Mouse (Mus musculus) cerebellum, postnatal 36 days (tissue): ENCODE measurements at regions not wholly inside any gene's neighbourhood (a gene's known extent, or its start where the extent isn't known, plus 50 kb on each side); places are given as distances from the start of the nearest gene placed in this dataset.

ENCODE experiments used
- DNase-seq, 2 experiments: peaks; one replicate each; pipeline ENCODE4 v3.0.0; 2021 to 2022; ENCODE audit warnings: mixed read lengths in 2 of 2

DNA sequence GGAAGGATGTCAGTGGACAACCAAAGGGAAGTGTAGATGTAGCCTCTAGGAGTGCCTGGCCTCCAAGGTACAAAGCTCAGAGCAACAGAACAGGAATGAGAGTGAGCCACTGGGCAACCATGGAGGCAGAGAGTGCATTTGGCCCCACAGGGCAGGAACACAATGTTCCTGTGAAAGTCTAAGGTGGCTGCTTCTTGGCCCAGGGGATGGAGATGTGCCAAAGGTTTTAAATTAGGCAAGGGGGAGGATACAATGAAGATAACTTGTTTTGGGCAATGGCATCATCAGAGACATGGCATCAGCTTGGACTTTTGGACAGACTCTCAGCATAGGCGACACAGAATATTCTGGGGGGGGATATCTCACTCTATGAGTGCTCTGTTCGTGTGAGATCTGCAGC, 160.3 kb downstream of the En1 start:
- DNase-seq, result no peak

DNA sequence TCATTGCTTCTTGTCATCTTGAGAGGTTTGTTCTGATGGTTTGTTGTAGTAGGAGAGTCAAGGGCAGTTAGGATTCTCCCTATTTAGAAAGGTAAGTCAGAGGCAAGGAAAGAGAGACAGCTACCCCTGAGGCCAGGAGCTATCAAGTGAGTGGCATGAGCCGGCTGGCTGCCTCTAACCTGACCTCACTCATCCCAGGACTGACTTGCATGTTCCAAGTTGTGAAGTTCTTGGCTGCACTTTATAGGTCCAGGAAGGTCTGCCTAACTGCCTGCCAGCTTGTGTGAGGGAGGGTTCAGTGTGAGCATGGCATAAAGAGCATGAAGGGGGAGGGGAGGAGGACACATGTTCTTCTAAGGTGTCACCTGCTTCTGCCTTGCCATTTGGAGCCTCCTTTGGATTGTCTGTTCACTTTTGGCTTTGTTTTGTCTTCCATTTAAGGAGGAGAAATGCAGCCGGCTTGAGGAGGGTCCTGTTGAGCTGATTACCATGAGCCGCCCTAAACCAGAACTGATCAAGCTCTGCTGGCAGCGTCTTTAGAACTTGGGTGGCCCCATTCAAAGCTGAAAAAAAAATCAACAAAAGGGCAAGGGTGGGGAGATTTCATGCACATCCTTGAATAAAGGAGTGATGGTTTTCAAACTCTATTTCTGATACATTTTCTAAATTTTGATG, 160.8 kb downstream of the En1 start:
- DNase-seq, result no peak

DNA sequence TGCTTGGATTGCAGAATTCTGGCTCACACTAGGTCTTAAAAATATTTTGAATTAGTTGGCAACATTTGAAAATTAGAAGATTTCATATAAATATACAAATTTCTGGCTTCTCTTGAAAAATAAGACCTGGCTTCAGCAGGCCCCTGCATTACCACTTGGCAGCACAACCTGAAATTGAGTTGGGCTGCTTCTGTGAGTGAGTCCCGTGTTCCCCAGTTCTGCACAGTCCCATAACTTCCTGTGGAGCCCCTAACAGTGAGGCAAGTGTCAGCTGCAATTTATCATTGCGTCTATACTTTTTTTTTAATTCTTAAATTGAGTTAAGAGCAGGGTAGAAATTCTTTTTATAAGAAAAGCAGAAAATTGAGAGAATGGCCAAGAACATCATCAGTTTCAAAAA, 164.8 kb downstream of the En1 start:
- DNase-seq, result no peak

DNA sequence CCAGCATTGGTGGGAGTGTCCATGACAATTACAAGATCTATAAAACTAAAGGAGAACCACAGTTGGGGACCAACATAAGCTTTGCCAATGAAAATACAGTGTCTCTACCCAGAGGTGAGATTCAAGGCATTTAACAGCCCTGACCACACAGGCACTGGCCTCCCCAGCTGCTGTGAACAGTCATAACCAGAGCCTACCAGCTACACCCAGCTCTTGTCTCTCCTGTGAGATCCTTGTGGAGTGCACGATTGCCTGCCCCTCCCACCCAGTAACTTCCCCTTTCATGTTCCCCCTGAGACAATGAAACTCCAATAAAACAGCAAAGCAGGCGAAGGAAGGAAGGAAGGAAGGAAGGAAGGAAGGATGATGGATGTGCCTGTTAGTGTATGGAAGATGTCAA, 169.1 kb downstream of the En1 start:
- no peak for DNase-seq

DNA sequence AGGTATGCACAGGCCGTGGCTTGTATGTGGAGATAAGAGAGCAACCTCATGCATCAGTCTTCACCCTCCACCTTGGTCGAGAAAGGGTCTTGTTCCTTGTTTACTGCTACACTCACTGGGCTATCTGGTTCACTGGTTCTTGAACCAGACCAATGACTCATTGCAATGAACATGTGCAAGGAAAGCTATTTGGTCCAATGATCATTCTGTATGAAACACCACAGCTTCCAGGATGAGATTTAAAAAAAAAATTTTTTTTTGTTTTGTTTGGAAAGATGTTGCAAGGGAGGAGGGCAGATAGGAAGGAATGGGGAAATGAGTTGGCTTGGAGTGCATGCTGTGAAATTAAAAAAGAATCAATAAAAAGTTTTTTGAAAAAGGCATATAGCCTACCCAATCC, 174.7 kb downstream of the En1 start:
- DNase-seq, result no peak

DNA sequence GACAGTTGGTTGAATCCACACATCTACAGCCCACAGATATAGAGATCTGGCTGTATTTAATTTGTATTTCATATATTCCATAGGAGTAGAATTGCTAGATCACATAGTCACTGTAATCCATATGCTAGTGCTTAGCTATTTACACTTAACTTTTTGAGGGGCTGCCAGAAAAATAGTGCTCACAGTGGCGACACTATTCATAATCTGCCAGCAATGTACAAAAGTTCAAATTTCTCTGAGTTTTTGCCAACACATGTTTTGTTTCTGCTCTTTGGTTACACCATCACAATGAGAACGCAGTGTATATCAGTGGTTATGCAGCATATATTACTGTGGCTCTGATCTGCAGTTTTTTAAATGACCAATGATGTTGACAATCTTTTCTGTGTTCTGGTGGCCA, 175.2 kb downstream of the En1 start:
- no peak for DNase-seq

DNA sequence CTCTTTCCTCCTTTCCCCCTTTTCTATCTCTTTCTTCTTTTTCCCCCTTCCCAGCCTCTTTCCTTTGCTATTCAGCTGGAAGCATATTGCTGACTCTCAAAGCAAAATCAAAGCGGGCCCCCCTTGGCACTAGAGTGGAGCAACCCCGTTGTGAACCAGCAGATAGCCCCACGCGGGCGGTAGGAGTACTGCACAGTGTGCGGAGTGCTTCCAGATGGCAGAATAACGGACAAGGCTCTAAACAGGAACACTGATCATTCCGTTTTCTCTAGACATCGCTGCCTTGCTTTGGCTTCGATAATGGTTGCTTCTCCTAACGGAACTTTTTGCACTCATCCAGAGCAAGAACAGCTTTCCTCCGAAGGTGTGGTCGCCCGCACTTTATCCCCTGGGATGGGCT, 193.0 kb downstream of the En1 start:
- DNase-seq, result peak; percentile 24 to 26

DNA sequence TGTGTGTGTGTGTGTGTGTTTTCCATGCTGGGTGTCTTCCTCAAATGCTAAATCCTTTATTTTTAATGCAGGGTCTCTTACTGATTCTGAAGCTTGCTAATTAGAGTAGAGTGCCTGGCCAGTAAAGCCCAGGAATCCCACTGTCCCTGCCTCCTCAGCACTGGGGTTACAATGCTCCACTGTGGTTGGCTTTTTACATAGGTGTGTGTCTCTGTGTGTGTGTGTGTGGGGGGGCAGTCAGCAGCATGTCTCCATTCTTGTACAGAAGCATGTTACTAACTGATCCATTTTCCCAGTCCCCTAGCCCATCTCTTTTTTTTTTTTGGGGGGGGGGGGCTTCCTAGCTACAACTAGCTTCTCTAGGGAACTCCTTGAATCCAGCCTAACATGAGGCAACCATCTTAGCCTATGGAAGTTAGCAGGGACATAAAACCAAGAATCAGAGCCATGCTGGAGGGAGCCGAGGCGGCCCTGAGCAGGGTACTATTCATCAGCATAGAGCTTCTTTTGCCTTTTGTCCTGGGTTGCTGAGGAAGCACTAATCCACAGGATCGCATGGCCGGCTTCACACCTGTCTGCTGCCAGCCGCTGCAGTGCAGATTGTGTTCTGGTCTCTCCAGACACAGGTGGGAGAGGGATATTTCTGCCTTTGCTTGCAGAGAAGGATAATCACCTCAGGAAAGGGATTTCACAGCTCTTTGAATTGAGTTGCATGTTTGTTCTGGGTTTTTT, 199.2 kb downstream of the En1 start:
- DNase-seq, result no peak

DNA sequence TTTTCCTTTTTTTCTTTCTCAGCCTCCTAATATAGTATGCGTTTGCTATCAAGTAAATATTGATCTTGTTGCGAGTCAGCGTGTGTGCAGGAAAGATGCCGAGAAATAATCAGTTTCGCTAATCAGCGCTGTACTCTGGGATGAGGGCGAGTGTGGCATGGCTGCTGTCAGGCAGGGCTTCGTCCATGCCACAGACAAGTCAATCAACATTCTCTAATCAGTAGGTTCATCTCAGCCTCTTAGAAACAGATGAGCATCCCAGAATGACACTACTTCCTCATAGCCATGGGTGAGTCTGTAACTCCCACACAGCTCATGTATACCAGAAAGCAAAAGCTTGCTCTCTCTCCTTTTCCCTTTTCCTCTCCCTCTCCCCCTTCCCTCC, 199.8 kb downstream of the En1 start:
- no peak for DNase-seq

DNA sequence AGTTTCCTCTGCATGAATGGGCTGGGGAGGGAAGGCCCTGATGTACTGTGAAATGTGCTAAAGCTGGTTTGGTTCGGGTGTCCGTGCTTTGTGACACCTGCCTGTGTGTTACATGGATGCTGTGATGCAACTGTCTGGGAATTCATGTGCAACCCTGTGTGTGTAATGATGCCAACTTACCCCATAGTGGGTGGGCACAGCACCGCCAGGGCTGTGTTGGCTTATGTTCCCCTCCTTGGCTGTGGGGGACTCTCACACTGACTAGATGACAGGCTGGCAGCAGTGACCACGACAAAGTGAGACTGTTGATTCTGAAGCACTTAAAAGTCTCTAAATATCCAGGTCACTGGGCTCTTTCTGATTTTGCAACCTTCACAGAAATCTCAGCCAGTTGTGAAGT, 212.2 kb downstream of the En1 start:
- no peak for DNase-seq

DNA sequence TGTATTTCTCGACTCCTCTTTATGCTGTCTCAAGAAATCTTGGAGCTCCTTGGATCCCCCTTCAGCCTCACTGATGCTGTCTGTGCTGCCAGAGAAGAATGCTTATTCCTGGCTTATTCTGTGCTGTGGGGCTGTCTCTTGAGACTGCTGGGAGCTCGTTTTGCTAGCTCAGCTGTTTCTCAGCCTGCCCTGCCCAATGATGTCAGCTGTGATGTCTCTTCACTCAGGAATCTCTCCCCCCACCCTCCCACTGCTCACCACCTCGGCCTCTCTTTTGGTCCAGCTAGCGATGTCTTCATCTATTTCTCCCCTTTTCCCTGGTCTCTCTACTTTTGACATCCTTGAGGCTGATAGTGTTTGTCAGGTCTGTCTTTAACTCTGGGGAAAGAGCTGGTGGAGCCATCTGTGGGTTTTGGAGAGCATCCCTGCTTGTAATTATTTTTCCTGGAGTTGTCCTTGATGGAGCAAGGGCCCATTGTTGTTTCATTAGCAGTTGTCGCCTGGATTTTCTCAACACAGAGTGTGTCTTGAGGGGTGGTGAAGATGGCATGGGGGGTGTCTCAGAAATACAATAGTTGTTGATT, 214.1 kb downstream of the En1 start:
- DNase-seq, result no peak

DNA sequence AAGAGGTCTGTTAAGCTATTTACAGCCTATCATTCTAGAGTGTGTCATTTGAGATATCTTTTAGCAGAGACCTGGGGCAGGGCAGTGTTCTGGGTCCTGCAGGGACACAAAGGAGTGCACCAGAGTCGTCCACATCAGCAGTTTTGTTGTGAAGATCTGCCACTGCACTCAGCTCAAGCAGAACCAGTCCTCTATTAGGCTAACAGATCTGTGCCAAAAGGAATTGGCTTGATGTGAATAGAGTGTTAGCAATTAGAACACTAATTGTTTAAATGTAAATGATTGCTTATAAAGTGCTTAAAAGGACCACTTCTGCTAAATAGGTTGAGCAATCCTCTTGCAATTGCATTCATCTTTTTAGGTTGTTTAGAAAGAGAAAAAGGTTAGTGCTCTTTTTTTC, 215.3 kb downstream of the En1 start:
- no peak for DNase-seq

DNA sequence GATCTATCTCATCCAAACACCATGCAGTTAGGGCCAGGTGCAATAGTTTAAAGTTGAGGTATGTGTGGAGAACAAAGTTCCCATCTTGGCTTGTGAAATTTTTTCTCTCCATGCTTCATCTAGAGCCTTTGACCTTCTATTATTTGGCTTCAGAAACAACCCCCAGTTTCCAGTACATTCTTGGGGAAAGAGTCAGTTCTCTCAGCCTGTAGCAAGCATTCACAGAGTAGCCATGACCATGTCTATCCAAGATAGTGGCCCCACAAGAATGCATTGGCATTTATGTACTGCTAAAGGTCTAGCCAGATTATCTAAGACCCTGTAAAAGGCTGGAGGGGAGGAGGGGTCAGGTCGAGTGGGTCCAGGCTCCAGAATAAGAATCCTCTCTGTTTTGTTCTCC, 229.8 kb downstream of the En1 start:
- DNase-seq, result no peak

DNA sequence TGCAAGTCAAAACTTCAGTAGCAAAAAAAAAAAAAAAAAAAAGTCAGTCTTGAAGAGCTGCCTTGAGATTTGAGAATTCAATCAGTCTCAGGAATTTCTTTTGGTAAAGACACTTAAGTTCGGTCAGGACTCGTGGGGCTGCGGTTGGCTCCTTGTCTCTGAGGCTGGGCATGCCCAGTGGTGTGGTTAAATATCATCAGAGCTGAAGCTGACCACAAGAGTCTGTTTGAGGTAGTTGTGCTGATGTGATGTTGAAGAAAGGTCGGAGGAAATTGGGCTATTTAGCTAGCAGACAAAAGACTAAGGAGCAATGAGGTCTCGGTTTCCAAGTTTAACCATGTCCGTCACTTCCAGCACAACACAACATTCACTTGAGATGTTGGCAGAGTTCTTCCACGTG, 240.4 kb downstream of the En1 start:
- DNase-seq, result no peak

DNA sequence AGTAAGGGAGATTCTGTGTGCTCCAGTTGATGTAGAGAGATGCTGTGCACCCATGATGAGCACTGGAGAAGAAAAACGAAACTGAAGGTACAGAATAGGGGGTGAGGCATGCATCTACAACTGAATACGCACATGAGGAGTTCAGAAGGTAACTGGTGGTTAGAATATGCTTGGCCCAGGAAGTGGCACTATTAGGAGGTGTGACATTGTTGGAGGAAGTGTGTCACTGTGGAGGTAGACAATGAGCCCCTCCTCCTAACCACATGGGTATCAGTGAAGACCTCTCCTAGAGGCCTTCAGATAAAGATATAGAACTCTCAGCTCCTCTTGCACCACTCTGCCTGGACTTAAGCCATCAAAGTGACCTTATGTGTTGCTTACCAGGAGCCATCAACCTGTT, 243.9 kb downstream of the En1 start:
- DNase-seq, result no peak

DNA sequence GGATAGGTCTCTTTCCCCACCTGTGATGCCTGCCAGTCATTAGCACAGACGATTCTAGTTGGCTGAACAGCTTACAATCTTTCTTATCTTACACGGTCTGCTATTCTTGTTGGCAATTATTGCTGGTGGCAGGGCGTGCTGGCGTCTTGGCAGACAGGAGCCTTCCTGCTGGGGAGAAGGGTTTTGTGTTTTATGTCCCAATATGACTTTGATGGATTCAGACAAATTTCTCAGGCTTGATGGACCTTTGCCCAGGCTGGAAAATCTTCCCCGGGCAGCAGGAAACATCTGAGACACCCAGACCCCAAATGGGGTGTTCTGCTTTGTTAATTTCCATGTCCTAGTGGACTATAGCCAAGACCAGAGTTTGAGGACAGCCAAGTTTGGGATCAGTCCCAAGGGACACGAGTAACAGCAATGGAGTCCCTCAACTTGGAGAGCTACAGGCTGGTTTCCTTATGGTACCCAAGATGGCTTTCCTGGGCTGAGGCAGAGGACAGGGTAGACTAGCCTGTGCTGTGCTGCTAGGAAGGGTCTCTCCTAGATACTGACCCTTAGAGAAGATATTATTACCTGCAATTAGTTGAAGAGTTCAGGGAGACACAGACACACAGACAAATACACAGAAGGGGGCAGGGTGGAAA, 249.8 kb downstream of the En1 start:
- DNase-seq, result peak; percentile 15 to 31

DNA sequence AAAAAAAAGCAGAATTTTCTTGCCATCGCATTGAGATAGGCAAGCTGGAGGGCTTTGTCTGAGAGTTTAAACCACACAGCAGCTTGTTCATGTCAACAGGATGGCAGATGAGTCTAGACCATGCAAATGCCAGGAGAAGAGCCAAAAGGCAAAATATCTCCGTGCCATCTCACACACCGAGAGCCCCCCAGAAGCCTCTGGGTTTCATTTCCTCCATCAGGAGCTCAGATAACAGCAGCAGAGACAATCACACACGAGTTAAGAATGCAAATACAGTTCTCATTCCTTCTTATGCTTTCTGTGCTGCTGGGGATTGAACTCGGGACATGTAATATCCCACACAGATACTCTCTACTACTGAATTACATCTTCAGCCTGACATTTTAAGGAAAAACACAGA, 255.3 kb downstream of the En1 start:
- DNase-seq, result no peak

DNA sequence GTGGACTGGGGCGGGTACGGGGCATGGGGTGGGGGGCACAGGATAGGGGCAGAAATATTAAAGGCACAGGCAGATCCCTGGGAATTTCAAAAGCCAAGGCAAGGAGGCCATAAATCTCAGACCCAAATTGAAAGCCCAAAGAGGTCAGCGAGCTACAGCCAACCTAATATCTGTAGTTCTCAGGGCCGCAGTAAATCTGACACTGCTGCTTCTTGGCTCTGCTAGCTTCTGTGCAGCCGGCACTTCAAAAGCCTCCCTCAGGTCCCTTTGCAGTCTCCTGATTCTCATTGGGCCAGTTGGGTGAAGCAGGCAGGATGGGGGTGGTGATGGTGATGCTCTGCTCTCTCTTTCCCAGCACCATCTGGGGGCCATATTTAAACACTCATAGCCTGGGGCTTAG, 257.3 kb downstream of the En1 start:
- no peak for DNase-seq

DNA sequence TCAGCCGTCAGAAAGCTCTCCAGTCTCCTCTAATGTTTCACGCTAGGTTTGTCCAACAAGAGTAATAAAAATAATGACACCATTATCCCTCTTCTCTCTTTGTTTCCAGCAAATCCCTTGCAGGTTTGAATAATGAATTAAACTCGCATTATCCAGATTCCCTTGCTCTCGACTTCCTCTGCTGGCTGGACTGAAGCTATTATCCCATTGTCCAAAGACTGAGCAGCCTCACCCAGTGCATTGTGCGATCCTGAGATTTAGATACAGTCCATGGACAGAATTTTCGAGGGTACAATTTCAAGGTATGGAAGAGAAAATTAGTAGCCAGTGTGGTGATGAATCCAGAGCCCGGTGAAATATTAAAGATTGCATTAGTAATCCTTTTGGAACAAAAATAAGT, 270.3 kb downstream of the En1 start:
- no peak for DNase-seq

DNA sequence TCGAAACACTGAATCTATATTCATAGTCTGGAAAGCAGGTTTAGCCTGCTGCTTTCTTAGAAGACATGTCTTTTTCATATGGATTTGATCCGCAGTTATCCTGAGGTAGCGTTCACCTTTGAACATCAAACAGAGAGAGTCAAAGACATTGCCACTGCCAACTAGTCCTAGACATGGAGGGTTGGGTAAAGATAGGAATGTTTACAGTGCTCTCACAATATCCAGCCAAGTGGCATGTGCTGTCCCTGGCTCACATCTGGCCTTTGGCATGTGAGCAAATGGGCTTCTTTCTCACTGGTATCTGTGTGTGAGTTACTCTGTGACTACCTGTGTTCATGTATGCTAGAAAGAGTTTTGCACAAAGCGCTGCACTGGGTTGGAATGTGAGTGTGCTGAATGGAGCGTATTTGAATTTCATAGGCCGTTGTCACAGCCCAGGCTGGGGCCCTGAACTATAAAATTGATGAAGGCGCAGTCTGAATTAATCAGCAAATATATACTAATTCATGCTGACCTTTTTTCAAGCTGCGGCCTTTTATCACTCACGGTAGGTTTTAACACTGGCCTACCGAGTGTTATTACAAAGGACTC, 280.8 kb downstream of the En1 start:
- DNase-seq, result no peak

DNA sequence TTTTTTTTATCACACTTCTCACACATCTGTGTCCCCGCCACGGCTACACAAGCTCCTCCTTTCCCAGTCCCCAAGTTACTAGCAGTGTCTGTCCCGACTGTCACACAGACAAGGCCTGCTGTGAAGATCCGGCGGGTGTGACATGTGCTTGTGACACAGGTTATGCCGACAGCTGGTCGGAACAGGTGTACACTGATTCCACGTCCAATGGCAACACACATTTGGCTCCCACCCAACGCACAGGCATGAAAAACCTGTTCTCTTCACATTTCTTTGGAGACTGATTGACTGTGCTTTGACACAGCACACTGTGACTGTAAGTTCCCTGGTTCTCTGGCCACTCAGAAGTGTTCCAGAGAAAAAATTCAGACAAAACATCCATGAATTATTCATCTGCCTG, 281.4 kb downstream of the En1 start:
- DNase-seq, result peak; percentile 22 to 24

DNA sequence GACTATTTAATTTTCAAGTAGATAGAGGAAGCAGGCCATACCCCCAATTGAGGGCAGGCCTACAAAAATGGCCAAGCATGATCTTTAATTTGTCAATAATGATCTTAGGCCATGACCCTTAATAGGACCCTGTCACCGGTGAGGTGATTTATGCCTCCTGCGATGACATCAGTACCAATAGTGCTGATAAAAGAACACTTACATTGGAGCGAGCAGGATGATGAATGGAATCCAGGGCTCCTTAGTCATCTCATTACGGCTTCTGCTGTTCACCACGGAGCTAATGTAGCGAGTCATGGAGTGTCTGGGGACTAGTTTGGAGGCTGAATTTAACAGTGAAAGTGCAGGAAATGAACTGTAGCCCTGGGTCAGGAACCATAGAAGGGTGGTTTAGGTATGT, 308.6 kb downstream of the En1 start:
- DNase-seq, result no peak

DNA sequence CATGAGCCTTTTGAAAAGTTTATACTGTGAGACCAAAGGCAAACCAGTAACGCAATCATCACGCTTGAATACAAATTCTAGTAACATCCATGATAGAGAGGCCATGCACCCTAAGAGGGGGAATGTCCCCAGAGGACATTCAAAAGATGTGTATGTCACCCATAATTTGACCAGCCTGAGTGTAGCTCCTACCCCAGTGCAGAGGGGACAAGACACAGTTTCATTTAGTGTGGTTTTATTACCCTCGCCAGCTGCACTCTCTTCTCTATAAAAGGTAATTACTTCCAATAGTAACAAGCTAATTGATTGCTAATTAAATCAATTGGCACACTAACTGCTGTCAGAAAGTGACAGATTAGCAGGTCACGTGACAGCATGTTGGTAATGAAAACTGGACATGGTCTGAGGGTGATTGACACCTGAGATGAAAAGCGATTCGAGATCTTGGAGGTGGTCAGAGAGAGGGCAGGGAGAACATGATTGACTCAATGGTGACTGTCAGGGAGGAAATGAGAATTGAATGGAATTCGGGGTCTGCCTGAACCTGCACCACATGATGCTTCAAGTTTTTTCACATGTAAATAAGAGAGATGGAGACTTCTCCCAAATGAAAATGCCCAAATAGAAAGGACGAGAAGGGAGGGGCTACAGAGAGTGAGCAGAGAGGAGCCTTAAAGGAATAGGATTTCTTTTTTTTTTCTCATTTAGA, 309.9 kb downstream of the En1 start:
- DNase-seq, result no peak
